Mouse (Mus musculus): Measurements from ENCODE around the gene Snrnp70. TPM values are rescaled to one million over a fixed set of nuclear protein-coding genes. Genes with fewer than 3 reads are reported as not detected.
A peak's percentile ranks its signal among the peaks of the same experiment; 100 is the strongest.

The Snrnp70 gene
- polyA plus RNA-seq, 1 experiment, result 643 TPM

GRCm38 (mm10) chr7:45376057-45376456 is 19.5 kb downstream of the Snrnp70 start:
- TF ChIP-seq POLR2A (IDR thresholded peaks at IDR 0.05; ENCODE audit: borderline replicate concordance, extremely low read depth, insufficient read depth, insufficient read length, poor library complexity, severe bottlenecking) (no peak), CTCF (IDR thresholded peaks at IDR 0.05; ENCODE audit: borderline replicate concordance, extremely low read depth, insufficient read depth, insufficient read length) (no peak)

GRCm38 (mm10) chr7:45374620-45375019 is 20.9 kb downstream of the Snrnp70 start:
- DNase-seq (ENCODE audit: low read depth), result no peak

More at GRCm38 (mm10) chr7:45376057-45376456, 19.5 kb downstream of the Snrnp70 start:
- peak; percentile 51 for DNase-seq (ENCODE audit: low read depth)

GRCm38 (mm10) chr7:45372371-45372770 is 23.2 kb downstream of the Snrnp70 start:
- no peak for TF ChIP-seq POLR2A (IDR thresholded peaks at IDR 0.05; ENCODE audit: borderline replicate concordance, extremely low read depth, insufficient read depth, insufficient read length, poor library complexity, severe bottlenecking)
- TF ChIP-seq CTCF (IDR thresholded peaks at IDR 0.05; ENCODE audit: borderline replicate concordance, extremely low read depth, insufficient read depth, insufficient read length), result no peak
- no peak for DNase-seq (ENCODE audit: low read depth)

More at GRCm38 (mm10) chr7:45374620-45375019, 20.9 kb downstream of the Snrnp70 start:
- TF ChIP-seq POLR2A (IDR thresholded peaks at IDR 0.05; ENCODE audit: borderline replicate concordance, extremely low read depth, insufficient read depth, insufficient read length, poor library complexity, severe bottlenecking), result no peak
- no peak for TF ChIP-seq CTCF (IDR thresholded peaks at IDR 0.05; ENCODE audit: borderline replicate concordance, extremely low read depth, insufficient read depth, insufficient read length)

GRCm38 (mm10) chr7:45370475-45371311 is 24.8 kb downstream of the Snrnp70 start, which contains the start of gene Lin7b:
TSS of gene Lin7b (minus strand) at chr7:45370583.
- TF ChIP-seq POLR2A (IDR thresholded peaks at IDR 0.05; ENCODE audit: borderline replicate concordance, extremely low read depth, insufficient read depth, insufficient read length, poor library complexity, severe bottlenecking) (no peak), CTCF (IDR thresholded peaks at IDR 0.05; ENCODE audit: borderline replicate concordance, extremely low read depth, insufficient read depth, insufficient read length) (peak; percentile 21; the same call in 1 of the 2 replicates)

GRCm38 (mm10) chr7:45369836-45370474 is 25.6 kb downstream of the Snrnp70 start:
- peak; percentile 43 for DNase-seq (ENCODE audit: low read depth)
- no peak for TF ChIP-seq POLR2A (IDR thresholded peaks at IDR 0.05; ENCODE audit: borderline replicate concordance, extremely low read depth, insufficient read depth, insufficient read length, poor library complexity, severe bottlenecking)
- no peak for TF ChIP-seq CTCF (IDR thresholded peaks at IDR 0.05; ENCODE audit: borderline replicate concordance, extremely low read depth, insufficient read depth, insufficient read length)

More at GRCm38 (mm10) chr7:45370475-45371311, 24.8 kb downstream of the Snrnp70 start, which contains the start of gene Lin7b:
- DNase-seq (ENCODE audit: low read depth), result peak; percentile 89

- DNase-seq (ENCODE audit: low read depth), result no peak
These were observed 26.4 kb downstream of the Snrnp70 start for GRCm38 (mm10) chr7:45369022-45369745.

DNA sequence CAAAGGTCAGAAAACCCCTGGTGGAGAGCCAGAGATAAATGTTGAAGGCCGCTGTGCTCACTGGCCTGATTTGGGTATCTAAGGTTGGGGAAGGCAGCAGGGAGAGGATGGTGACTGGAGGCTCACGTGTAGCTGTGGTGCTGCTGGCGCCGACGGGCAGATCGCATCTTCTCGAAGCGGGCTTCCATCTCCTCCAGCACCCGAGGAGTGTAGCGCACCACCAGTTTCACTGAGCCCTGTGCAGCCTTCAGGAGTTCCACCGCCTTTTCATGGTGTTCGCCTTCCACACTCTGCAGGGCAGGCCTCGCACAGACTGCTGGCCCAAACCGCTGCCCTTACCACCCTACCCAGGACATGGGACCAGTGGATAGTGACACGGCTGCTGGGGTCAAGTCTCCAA is 27.4 kb downstream of the Snrnp70 start:
- TF ChIP-seq POLR2A (IDR thresholded peaks at IDR 0.05; ENCODE audit: borderline replicate concordance, extremely low read depth, insufficient read depth, insufficient read length, poor library complexity, severe bottlenecking), result no peak
- TF ChIP-seq CTCF (IDR thresholded peaks at IDR 0.05; ENCODE audit: borderline replicate concordance, extremely low read depth, insufficient read depth, insufficient read length), result no peak
- DNase-seq (ENCODE audit: low read depth), result peak; percentile 26

More at GRCm38 (mm10) chr7:45369022-45369745, 26.4 kb downstream of the Snrnp70 start:
- no peak for TF ChIP-seq POLR2A (IDR thresholded peaks at IDR 0.05; ENCODE audit: borderline replicate concordance, extremely low read depth, insufficient read depth, insufficient read length, poor library complexity, severe bottlenecking)

GRCm38 (mm10) chr7:45367020-45367880 is 28.3 kb downstream of the Snrnp70 start:
- DNase-seq (ENCODE audit: low read depth), result peak; percentile 99
- TF ChIP-seq POLR2A (IDR thresholded peaks at IDR 0.05; ENCODE audit: borderline replicate concordance, extremely low read depth, insufficient read depth, insufficient read length, poor library complexity, severe bottlenecking) (0 out of 2 replicates have a peak, but pooled peaks have one; percentile 13), CTCF (IDR thresholded peaks at IDR 0.05; ENCODE audit: borderline replicate concordance, extremely low read depth, insufficient read depth, insufficient read length) (peak; percentile 79)

DNA sequence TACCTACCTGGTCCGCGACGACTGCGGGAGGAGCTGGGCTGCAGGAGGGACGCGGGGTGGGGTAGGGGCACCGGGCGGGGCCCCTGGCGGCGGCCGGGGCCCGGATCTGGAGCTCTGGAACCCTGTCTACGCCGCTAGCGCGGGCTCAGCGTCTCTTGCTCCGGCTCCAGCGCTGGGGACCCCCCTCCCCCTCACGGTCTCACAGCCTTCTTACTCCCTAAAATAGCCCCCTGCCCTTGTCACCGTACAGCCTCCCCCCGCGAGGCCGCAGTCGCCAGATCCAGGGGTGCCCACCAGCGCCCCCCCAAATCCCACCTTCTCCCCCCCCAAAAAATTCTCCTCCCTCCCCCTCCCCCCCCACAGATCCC is 28.9 kb downstream of the Snrnp70 start, which contains the start of gene Ppfia3:
Ppfia3 (minus strand) TSS at position 368 of the 368 bp plus-strand sequence.
- TF ChIP-seq CTCF (IDR thresholded peaks at IDR 0.05; ENCODE audit: borderline replicate concordance, extremely low read depth, insufficient read depth, insufficient read length) (no peak), POLR2A (IDR thresholded peaks at IDR 0.05; ENCODE audit: borderline replicate concordance, extremely low read depth, insufficient read depth, insufficient read length, poor library complexity, severe bottlenecking) (no peak; the same call in 1 of the 2 replicates)
- no peak for DNase-seq (ENCODE audit: low read depth)
